Mouse (Mus musculus): ENCODE results near the gene Arid3a. TPM values are rescaled to one million over a fixed set of nuclear protein-coding genes. Genes with fewer than 3 reads are reported as not detected.
A peak's percentile ranks its signal among the peaks of the same experiment; 100 is the strongest.
"Not testable (repeated sequence)": the region's sequence is repeated elsewhere in the genome, so short reads cannot be mapped to it uniquely, and the experiment has no call there.

The Arid3a gene
- total RNA-seq, 2 experiments from 2014 or later: 4.6 to 6.9 TPM

DNA sequence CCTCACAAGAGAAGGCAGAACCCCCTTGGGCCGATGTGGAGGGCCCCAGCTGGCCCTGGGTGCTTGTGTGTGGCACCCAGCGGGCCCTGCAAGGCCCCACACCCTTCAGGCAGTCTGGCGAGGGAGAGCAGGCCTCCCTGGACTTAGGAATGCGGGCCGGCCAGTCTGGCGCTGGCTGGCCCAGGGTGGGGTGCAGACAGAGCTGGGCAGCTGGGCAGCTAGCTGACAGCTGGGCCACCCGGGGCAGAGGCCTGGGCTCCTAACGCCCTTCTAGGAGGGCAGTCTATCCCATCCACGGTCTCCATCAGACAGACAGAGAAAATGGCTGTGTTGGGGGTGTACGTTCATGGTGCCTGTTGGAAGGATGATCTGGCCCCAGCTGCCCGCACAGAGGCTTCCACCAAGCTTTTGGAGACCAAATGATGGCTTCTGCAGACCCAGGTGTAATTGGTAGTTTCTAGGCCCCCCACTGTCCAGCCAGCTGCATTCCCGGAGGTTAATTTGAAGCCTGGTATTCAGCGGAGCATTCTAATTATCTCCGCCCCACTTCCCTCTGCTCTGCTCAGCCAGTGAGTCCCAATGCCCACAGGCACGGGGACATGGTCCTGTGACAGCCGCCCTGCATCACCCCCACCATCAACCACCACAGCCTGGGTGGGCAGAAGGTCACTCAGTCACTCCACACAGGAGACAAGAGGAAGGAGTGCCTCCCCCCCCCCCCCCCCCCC, 18.8 kb downstream of the Arid3a start:
- no peak for DNase-seq (ENCODE audit: extremely low spot score in 1 of 2, low spot score in 1 of 2)

DNA sequence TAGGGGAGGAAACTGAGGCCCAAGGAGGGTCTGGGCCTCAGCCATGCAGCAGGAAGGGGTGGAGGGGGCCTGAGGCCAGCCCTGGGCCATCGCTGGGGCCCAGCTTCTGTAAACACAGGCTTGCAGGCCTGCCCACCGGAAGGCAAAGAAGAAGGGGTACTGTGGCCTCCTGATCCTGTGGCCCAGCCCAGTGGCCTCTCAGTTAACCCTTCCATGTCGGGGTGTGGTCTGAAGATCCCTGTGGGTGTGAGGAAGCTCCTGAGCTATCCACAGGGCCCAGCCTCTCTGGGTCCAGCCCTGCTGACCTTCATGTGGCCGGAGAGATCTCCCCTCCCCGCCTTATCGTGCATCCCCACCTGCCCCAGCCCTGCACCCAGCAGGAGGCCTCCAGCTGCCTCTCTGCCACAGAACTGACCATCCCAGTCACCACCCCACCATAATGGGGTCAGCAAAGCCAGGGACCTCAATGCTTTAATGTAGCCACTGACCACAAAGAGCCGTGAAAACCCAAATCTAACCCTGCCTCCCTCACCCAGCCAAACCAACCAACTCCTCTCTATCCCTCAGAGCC, 20.0 kb downstream of the Arid3a start:
- DNase-seq (ENCODE audit: extremely low spot score in 1 of 2, low spot score in 1 of 2): no peak

DNA sequence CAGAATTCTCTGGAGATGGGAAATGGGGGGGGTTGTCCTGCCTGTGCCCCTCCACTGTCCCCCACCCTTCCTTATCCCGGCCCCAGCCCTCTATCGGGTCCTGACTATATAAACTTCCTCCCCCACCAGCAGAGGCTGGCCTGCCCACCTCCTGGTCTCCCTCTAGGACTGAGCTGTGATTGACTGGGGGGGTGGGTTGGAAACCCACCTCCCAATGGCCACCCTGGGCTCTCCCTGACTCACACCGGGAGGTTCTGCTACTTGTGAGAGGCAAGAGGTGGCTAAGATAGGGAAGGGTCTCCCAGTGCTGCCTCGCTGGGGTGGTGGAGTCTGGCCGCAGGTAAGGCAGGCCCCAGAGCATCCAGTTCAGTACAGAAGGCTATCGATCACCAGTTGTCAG, 20.7 kb downstream of the Arid3a start:
- no peak for DNase-seq (ENCODE audit: extremely low spot score in 1 of 2, low spot score in 1 of 2)

DNA sequence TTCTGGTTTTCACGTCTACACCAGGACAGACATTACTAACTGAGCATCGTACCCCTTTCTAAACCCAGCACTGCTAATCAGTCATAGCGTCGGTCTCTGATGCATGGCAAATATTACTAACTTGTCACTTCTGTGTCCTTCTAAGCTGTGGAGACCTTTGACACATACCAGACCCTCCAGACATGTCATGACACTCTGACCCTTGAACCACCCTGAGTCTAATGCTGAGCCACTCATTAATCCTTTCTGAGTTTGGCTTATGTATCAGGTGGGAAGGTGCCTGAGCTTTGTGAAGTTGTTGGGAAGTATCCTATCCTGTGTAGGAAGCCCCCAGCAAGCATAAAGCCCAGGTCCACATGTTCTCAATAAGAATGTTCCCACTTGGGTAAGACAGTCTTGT, 23.0 kb downstream of the Arid3a start:
- no peak for DNase-seq (ENCODE audit: extremely low spot score in 1 of 2, low spot score in 1 of 2)

DNA sequence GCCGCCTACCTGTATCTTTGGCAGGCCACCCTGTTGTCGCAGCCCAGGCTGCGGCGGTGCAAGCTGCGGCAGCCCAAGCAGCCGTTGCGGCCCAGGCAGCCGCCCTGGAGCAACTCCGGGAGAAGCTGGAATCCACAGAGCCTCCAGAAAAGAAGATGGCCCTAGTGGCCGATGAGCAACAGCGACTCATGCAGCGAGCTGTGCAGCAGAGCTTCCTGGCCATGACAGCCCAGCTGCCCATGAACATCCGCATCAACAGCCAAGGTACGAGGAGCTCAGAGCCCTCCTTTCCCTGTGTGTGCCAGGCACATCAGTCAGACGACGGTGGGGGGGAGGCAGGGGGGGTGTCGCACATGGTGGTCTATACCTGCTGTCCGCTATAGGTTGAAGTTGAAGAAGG, 23.8 kb downstream of the Arid3a start:
- no peak for DNase-seq (ENCODE audit: extremely low spot score in 1 of 2, low spot score in 1 of 2)

DNA sequence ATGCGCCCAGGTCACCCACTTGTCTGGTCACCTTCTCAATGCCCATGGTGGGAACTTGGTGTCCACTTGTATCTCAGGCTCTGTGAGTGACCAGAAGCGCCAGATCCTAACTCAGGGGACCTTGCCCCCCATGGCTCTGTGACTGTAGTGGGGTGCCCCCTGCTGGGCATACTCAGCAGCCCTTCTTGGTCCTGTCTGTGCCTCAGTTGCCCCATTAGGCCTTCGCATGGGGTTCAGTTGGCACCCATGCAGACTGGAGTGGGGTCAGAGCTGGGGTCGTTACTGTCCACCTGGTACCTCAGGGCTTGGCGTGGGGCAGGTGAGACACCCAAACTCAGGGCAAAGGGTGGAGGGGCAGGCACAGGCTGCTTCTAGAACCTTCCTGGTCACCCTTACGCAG, 27.1 kb downstream of the Arid3a start:
- peak in 1 of 2 experiments; percentile 66 for DNase-seq (ENCODE audit: extremely low spot score in 1 of 2, low spot score in 1 of 2)

DNA sequence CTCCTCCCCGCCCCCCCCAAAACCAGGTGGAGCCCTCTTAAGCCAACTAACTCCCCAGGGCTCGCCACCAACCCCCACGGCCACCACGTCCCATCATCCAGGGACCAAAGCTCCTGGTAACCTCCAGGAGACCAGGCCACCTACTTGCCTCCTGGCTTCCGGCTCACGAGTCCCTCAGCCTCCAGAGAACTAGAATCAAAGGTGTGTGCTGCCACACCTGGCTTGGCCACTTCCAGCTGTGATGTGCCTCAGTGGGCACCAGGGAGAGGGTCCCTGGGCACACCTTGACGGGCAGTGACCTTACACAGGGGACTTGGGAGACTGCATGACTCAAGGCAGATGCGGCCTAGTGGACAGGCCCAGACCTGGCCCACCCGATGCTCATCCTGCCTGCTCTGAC, 28.8 kb downstream of the Arid3a start:
- DNase-seq (ENCODE audit: extremely low spot score in 1 of 2, low spot score in 1 of 2): no peak

DNA sequence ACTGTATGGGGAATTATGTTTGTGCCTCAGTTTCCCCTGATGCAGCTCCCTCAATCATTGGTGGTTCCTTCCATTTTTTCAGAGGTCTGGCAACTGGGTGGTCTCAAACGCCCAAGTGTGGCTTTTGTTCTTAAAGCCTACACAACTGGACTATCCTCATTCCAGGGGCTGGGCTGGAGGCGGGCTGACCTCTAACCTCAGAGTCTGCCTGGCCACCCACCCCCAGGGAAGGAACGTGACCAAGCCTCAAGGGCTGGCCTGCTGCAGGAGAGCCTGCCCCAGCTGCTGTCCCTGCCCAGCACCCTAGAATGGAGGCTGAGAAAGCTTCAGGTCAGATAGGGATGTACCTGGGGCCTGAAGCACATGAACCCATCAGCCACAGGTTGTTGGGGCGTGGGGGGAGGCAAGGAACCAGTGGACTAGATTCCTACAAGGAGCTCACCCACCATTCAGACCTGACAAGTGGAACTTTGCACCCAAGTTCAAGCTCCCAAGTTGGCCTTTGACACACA, 29.9 kb downstream of the Arid3a start:
- no peak for DNase-seq (ENCODE audit: extremely low spot score in 1 of 2, low spot score in 1 of 2)

DNA sequence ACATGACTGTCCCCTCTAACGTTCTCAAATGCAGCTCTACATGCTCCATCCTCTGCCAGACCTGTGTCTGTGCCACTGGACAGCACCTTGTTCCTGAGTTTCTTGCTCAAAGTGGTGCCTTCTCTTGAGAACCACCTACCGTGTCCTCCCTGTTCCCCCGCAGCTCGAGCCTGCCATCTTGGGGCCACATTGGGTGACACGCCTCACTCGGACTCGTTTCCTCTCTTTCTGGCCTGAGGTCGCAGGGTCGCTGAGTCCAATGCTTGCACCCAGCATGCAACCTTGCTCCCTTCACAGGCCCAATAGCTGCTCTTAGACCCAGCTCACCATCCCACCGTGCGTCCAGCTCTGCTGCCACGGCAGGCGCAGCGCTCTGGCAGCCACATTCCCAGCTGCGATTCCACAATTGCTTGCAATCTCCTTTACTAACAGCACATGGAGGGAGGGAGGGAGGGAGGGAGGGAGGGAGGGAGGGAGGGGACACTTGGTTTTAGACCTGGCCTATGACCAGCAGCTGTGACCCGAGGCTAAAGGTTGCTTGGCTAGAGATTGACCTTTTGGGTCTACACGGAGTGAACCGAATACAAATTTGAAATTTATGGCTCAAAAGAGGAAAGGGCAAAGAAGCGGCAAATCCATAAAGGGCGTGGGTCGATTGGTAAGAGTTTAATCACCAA, 31.4 kb downstream of the Arid3a start:
- DNase-seq (ENCODE audit: extremely low spot score in 1 of 2, low spot score in 1 of 2): peak; percentile 66 to 74

DNA sequence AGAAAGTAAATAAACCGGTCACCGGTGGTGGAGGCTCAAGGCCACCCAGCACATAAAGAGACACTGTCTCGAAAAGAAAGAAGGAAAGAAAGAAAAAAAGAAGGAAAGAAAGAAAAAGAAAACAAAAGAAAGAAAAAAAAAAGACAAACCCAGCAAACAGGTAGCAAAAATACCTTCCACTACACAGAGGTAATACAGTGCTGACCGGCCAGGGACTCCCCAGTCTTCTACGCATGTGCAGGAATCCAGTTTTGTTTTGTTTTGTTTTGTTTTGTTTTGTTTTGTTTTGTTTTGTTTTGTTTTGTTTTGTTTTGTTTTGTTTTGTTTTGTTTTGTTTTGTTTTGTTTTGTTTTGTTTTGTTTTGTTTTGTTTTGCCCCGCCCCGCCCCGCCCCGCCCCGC, 32.6 kb downstream of the Arid3a start:
- DNase-seq (ENCODE audit: extremely low spot score in 1 of 2, low spot score in 1 of 2): not testable (repeated sequence)

DNA sequence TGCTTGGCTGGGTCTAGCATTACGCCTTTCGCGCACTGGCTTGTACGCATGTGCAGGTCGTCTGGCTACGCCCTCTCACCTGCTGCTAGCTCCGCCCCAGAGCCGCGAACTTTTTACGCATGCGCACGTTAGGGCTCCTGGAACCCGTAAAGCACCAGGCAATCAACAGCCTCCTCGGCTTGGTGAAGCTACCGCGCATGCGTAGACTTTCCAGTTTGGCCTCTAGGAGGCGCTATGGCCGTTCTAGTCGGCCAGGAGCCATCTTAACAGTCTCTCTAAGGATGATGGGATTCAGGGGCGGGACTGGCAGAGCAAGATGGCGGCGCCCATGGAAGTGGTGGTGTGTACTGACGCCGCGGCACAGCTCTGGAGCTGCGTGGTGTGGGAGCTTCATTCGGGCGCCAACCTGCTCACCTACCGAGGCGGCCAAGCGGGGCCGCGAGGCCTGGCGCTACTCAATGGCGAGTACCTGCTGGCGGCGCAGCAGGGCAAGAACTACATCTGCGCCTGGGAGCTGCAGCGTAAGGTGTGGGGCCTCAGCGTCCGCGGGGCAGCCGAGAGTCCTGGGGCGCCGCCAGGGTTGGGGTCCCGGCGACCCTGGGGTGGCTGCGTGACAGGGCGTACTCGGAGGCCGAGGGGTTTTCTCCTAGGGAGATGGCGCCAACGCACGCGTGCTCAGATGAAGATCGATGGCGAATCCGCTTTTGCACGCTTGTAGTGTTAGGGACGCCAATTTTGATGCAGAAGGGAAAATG, 33.2 kb downstream of the Arid3a start, which contains the start of gene Wdr18:
Gene Wdr18, plus strand, starts transcription at position 306 of the 755 bp plus-strand sequence.
- peak; percentile 98 to 99 for DNase-seq (ENCODE audit: extremely low spot score in 1 of 2, low spot score in 1 of 2)

DNA sequence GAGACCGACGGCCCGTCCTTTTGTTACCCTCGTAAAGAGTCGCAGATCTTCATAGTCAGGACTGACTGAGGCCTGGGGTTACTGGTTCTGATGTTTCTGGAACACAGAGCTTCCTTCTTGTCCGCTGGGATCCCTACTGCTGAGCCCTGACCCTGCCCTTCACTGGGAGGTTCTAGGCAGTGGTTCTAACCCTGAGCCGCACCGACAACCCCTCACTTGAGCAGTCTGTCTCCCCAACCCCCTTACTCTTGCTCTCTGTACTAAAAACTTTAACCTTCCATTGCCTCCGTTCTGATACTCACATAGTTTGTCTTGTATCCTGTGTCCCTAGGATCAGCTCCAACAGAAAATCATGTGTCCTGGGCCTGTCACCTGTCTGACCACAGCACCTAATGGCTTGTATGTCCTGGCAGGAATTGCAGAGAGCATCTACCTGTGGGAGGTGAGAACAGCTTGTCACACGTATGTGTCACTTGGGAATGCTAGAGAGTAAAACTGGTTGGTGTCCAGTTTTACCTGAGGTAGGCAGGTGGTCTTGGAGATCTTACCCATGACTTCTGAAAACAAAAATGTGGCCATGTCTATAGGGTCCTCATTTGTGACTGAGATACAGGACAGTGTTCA, 33.9 kb downstream of the Arid3a start:
- DNase-seq (ENCODE audit: extremely low spot score in 1 of 2, low spot score in 1 of 2): no peak

DNA sequence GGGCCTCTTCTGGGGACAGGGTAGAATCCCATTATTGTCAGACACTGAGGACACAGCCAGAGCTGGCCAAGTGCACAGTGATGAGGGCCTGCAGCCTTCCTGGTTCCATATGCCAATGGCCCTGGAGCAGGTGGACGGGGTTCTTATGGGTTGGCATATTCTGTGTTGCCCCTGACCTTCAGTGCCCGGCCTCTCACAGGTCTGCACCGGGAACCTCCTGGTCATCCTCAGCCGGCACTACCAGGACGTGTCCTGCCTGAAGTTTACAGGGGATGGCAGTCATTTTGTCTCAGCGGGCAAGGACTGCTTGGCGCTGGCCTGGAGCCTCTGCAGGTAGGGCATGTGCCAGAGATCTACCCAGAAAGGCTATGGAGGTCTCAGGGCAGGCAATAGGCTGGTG, 37.9 kb downstream of the Arid3a start:
- no peak for DNase-seq (ENCODE audit: extremely low spot score in 1 of 2, low spot score in 1 of 2)

DNA sequence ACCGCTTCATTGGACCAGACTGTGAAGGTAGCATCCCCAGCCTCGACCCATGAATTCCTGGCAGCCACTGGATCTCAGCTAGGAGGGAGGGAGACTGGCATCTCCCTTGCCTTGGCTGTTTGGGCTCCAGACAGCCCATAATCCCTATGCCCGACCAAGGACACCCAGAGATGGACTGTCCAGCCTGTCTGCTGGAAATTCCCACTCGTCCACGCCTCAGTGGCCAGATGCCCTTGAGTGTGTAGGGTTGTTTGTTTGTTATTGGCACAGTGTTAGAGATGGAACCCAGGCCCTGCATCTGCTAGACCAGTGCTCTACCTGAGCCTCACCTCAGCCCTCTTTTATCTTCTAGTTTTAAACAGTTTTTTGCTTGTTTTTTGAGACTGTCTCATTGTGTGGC, 38.5 kb downstream of the Arid3a start:
- no peak for DNase-seq (ENCODE audit: extremely low spot score in 1 of 2, low spot score in 1 of 2)

DNA sequence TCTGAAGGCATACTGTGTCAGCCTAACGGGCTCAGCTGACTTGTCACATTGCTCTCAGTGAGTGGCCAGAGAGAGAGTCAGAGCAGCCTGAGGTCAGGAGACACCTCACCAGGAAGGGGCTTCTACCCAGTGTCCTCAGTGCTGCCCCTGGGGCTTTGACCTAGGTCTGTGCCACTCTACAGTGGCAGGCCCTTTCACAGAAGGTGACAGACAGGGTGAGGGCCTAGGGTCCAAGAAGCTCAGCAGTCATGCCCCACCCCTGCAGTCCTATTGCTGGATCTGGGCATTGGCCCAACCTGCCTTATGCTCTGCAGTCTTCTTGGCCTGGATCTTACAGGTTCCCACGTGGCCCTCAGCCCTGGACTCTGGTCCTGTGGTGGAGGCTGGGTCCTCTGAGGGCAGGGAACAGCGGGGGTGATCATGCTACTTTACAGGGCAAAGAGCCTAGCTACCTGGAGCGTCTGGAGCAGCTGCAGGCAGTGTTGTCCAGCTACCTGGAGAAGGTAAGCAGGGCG, 40.1 kb downstream of the Arid3a start:
- DNase-seq (ENCODE audit: extremely low spot score in 1 of 2, low spot score in 1 of 2): no peak

DNA sequence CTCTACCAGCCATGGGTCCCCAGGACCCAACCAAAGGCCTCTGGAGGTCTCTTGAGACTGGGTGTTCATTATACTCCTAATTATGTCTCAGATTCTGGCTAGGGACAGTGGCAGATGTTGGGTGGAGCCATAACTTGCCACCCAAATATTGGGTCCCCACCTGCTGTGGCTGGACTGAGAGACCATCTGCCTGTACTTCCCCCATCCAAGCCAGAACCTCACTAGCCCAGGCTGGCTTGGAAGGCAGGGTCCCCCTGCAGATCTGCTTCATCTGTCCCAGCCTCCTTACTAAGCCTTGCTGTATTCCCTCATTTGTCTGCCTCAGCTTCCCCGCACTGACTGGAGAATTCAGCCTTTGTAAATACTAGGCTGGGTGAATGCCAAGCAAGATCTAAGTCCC, 41.3 kb downstream of the Arid3a start:
- DNase-seq (ENCODE audit: extremely low spot score in 1 of 2, low spot score in 1 of 2): no peak

DNA sequence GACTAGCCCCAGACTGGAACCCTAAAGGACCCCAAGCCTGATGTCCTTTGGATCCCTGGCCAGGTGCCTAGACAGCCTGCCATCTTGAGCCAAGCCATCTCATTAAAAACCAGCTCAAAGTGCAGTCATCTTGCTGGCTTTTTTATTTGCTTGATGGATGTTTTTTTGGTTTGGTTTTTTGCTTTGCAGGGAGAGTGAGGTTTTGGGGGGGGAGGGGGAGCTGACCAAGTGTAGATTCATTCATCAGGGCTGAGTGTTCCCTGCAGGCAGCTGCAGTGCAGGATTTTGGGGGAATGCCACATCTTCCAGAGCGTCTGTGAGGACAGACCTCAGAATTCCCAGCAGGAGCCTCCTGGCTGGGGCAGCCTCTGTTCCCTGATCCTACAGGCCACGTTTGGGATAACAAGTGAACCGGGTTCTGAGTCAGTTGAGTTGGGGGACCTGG, 42.3 kb downstream of the Arid3a start:
- DNase-seq (ENCODE audit: extremely low spot score in 1 of 2, low spot score in 1 of 2): no peak

DNA sequence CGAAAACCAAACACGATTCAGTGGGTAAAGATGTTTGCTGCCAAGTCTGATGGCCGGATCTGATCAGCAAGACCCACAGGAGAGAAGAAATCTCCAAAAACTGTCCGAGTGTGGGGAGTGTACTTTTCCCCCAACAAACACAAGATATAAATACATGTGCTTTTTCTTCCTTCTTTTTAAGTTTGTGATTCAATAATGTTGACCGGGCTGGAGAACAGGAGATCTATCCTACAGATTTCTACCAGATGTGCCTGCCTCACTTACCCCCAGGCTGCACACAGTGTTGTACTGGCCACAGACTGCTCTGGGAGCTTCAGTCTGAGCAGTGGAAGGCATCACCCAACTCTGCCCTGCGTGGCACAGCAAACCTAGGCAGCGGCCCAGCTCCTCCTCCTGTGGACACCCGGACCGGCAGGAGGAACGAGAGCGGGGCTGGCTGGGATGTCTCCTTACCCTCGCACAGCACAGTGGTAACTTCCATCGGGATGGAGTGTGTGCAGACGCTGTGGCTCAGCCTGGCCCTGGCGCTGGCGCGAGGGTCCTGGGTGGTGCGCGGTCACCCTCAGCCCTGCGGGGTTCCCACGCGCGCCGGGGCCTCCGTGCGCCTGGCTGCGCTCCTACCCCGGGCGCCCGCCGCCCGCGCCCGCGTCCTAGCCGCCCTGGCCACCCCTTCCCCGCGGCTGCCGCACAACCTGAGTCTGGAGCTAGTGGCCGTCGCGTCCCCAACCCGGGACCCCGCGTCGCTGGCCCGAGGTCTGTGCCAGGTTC, 43.8 kb downstream of the Arid3a start, which contains the start of gene Grin3b:
Gene Grin3b, plus strand, starts transcription at position 301 of the 768 bp plus-strand sequence.
- no peak for DNase-seq (ENCODE audit: extremely low spot score in 1 of 2, low spot score in 1 of 2)

DNA sequence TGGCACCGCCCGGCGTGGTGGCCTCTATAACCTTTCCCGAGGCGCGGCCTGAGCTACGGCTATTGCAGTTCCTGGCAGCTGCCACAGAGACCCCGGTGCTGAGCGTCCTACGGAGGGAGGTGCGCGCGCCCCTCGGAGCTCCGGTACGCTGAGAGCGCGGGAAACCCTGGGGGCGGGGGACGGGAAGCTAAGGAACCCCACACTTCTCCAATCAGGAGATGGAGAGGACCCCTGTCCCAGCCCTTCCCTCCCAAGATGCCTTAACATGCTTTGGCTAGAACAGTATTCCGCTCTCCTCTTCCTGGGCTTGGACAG, 44.3 kb downstream of the Arid3a start:
- no peak for DNase-seq (ENCODE audit: extremely low spot score in 1 of 2, low spot score in 1 of 2)

All from layer of hippocampus, postnatal 25 days (tissue).